Mouse (Mus musculus) CH12.LX (cell line): ENCODE results near the gene Cgrrf1. TPM values are rescaled to one million over a fixed set of nuclear protein-coding genes. Genes with fewer than 3 reads are reported as not detected.

ENCODE experiments used
- DNase-seq: peaks from one replicate; pipeline ENCODE4 v3.0.0-alpha.2; 2013; ENCODE audit errors: extremely low read depth
- H3K27ac ChIP-seq: 2 replicates; pipeline ENCODE4 v1.5.1; 2012; ENCODE audit warnings: low read depth, mild to moderate bottlenecking, control low read depth, moderate library complexity; ENCODE audit not compliant: insufficient read depth
- H3K27me3 ChIP-seq: replicated peaks from 2 replicates; pipeline ENCODE3; 2012; ENCODE audit warnings: inconsistent platforms
- H3K36me3 ChIP-seq, 2 experiments: replicated peaks in 1 of 2; 2 replicates each; pipeline versions ENCODE3 to v1.6.1; 2012; ENCODE audit warnings: inconsistent platforms in 1 of 2, low read length in 1 of 2, mild to moderate bottlenecking in 1 of 2, mixed read lengths in 1 of 2, moderate library complexity in 1 of 2; ENCODE audit not compliant: control insufficient read depth in 1 of 2, insufficient read depth in 1 of 2
- H3K4me1 ChIP-seq, 2 experiments: 2 replicates each; pipeline ENCODE4 v1.6.1; 2012; ENCODE audit warnings: inconsistent platforms in 1 of 2, moderate library complexity in 1 of 2; ENCODE audit not compliant: insufficient read depth in 2 of 2, control insufficient read depth in 1 of 2
- H3K4me2 ChIP-seq: 2 replicates; pipeline ENCODE4 v1.6.1; 2012; ENCODE audit warnings: low read depth, mild to moderate bottlenecking, control low read depth; ENCODE audit not compliant: poor library complexity, insufficient read depth, severe bottlenecking
- H3K4me3 ChIP-seq, 3 experiments: fragments of 150-350 bp in 1 of 3; sonication (generic) in 1 of 3; replicated peaks in 1 of 3; 2 replicates each; pipeline versions ENCODE3 to v1.5.1; 2011 to 2012; ENCODE audit warnings: low read depth in 2 of 3, low read length in 2 of 3, mild to moderate bottlenecking in 2 of 3, moderate library complexity in 2 of 3, control low read depth in 1 of 3, improper control_type of control experiment in 1 of 3, inconsistent platforms in 1 of 3, mixed read lengths in 1 of 3; ENCODE audit not compliant: poor library complexity in 1 of 3
- H3K79me2 ChIP-seq: replicated peaks from 2 replicates; pipeline ENCODE4 v1.6.1; 2012; ENCODE audit warnings: mild to moderate bottlenecking, moderate library complexity; ENCODE audit not compliant: control insufficient read depth, poor library complexity, insufficient read depth, severe bottlenecking; ENCODE audit errors: extremely low read depth
- H3K9ac ChIP-seq: 2 replicates; pipeline ENCODE4 v1.6.1; 2012; ENCODE audit warnings: low read depth, mild to moderate bottlenecking, control low read depth, moderate library complexity; ENCODE audit not compliant: insufficient read depth
- H3K9me3 ChIP-seq: replicated peaks from 2 replicates; pipeline ENCODE3; 2012; ENCODE audit warnings: low read length, inconsistent platforms, mixed read lengths
- E2F4 ChIP-seq: IDR thresholded peaks from 2 replicates; pipeline ENCODE4 v1.6.1; 2011; ENCODE audit warnings: low read depth, low read length, improper control_type of control experiment; ENCODE audit not compliant: insufficient replicate concordance
- HCFC1 ChIP-seq: IDR thresholded peaks from 2 replicates; pipeline ENCODE4 v1.6.1; 2012; ENCODE audit warnings: low read depth, mild to moderate bottlenecking, inconsistent platforms, low read length, improper control_type of control experiment
- JUN ChIP-seq: IDR thresholded peaks from 2 replicates; pipeline ENCODE4 v1.6.1; 2011; ENCODE audit warnings: low read depth, mild to moderate bottlenecking, low read length, improper control_type of control experiment, moderate library complexity; ENCODE audit not compliant: insufficient read depth
- KAT2A ChIP-seq: IDR thresholded peaks from 2 replicates; pipeline ENCODE4 v1.6.1; 2012; ENCODE audit warnings: low read length, improper control_type of control experiment, inconsistent platforms; ENCODE audit not compliant: insufficient replicate concordance
- MEF2A ChIP-seq: IDR thresholded peaks from 2 replicates; pipeline ENCODE4 v1.6.1; 2014; ENCODE audit warnings: low read depth, mild to moderate bottlenecking, inconsistent platforms, low read length, improper control_type of control experiment, borderline replicate concordance
- MYC ChIP-seq: IDR thresholded peaks from 2 replicates; pipeline ENCODE4 v1.6.1; 2011; ENCODE audit warnings: low read depth, mild to moderate bottlenecking, improper control_type of control experiment, low read length
- NELFE ChIP-seq: IDR thresholded peaks from 2 replicates; pipeline ENCODE4 v1.6.1; 2011; ENCODE audit warnings: low read depth, low read length, improper control_type of control experiment
- NRF1 ChIP-seq: IDR thresholded peaks from 2 replicates; pipeline ENCODE4 v1.6.1; 2014; ENCODE audit warnings: low read depth, mild to moderate bottlenecking, inconsistent platforms, low read length, improper control_type of control experiment, moderate library complexity
- PAX5 ChIP-seq: IDR thresholded peaks from 2 replicates; pipeline ENCODE4 v1.6.1; 2012; ENCODE audit warnings: low read length, inconsistent platforms, mixed read lengths
- POLR2A ChIP-seq: IDR thresholded peaks from 2 replicates; pipeline ENCODE4 v1.6.1; 2011; ENCODE audit warnings: low read depth, mild to moderate bottlenecking, improper control_type of control experiment, low read length
- RAD21 ChIP-seq: IDR thresholded peaks from 2 replicates; pipeline ENCODE4 v1.6.1; 2011; ENCODE audit warnings: low read depth, mild to moderate bottlenecking, low read length, improper control_type of control experiment, moderate library complexity
- TBP ChIP-seq: conservative IDR thresholded peaks from 2 replicates; pipeline ENCODE4 v1.6.1; 2011; ENCODE audit warnings: low read depth, low read length, improper control_type of control experiment
- TCF12 ChIP-seq: IDR thresholded peaks from 2 replicates; pipeline ENCODE4 v1.6.1; 2014; ENCODE audit warnings: low read depth, mild to moderate bottlenecking, inconsistent platforms, low read length, improper control_type of control experiment
- ZC3H11A ChIP-seq: IDR thresholded peaks from 2 replicates; pipeline ENCODE4 v1.6.1; 2012; ENCODE audit warnings: low read depth, mild to moderate bottlenecking, inconsistent platforms, low read length, improper control_type of control experiment
- ZKSCAN1 ChIP-seq: IDR thresholded peaks from 2 replicates; pipeline ENCODE4 v1.6.1; 2012; ENCODE audit warnings: low read depth, inconsistent platforms, low read length, improper control_type of control experiment, borderline replicate concordance
- ZMIZ1 ChIP-seq: IDR thresholded peaks from 2 replicates; pipeline ENCODE4 v1.6.1; 2012; ENCODE audit warnings: low read depth, mild to moderate bottlenecking, inconsistent platforms, low read length, improper control_type of control experiment
- ZNF384 ChIP-seq: IDR thresholded peaks from 2 replicates; pipeline ENCODE4 v1.6.1; 2012; ENCODE audit warnings: low read depth, low read length, improper control_type of control experiment, inconsistent platforms
- dilution Hi-C: fragments of 300-500 bp; cut with MboI; formaldehyde crosslinking; loops from 2 replicates; pipeline ENCODE4 v1.14.3; 2020; ENCODE audit warnings: low sequenced_read_pairs; ENCODE audit not compliant: extremely low pct_unique_long_range_greater_than_20kb, extremely low pct_ligation_motif_present
- in situ Hi-C: fragments of 300-500 bp; cut with MboI; formaldehyde crosslinking; loops from 3 replicates; pipeline ENCODE4 v1.14.3; 2019; ENCODE audit warnings: low sequenced_read_pairs, low pct_ligation_motif_present, low pct_unique_long_range_greater_than_20kb, mixed read lengths
- polyA plus RNA-seq: library from polyadenylated mRNA; unstranded; fragments of >175 nt; gene quantifications from 2 replicates; pipeline ENCODE4 v1.2.1, GENCODE M21; 2012; ENCODE audit warnings: low read depth; ENCODE audit not compliant: insufficient read length
- total RNA-seq, 2 experiments: library from RNA; depleted of rRNA; stranded (reverse); fragments of 300-350 nt in 1 of 2; fragments of >200 nt in 1 of 2; gene quantifications; 2 replicates each; pipeline ENCODE4 v1.2.3; 2012 to 2014

Gene Cgrrf1
- total and polyA plus RNA-seq, 3 experiments = 9.6 to 17.1 (median 13.1) TPM

GRCm38 (mm10) chr14:46898626-46899025 lies 66.7 kb downstream of the Cgrrf1 start:
- H3K4me2 ChIP-seq = no peak overlapping the region
- H3K27me3 ChIP-seq = no peaks in the 10 kb centered on the region
- H3K9me3 ChIP-seq = no peaks in the 10 kb centered on the region
- no peak overlapping the region for H3K27ac ChIP-seq
- H3K4me3 ChIP-seq = no peak overlapping the region
- H3K4me1 ChIP-seq = 0 out of 4 replicates have a peak, but pooled peaks cover 0 to 3% of the 10 kb centered on the region in 2 experiments
- in situ Hi-C loops = loop anchor here (25.0 kb wide), 2 partner anchors 89 to 339 kb away; no protein-coding TSS in a partner anchor
- H3K36me3 ChIP-seq = peaks cover 0 to 1% of the 10 kb centered on the region in 2 experiments
- H3K9ac ChIP-seq = no peak overlapping the region
- no peak for TF ChIP-seq E2F4
- TF ChIP-seq KAT2A = no peak
- TF ChIP-seq ZMIZ1 = no peak
- no peak for TF ChIP-seq NELFE
- no peak for TF ChIP-seq PAX5
- no peak for TF ChIP-seq TBP
- no peaks in the 10 kb centered on the region for H3K79me2 ChIP-seq
- DNase-seq = no peak
- dilution Hi-C loops = no loop called here

- H3K79me2 ChIP-seq = no peaks in the 10 kb centered on the region
- no peak for TF ChIP-seq POLR2A
- no peak for TF ChIP-seq TCF12
- TF ChIP-seq MYC = no peak
- TF ChIP-seq KAT2A = no peak
- no peak for TF ChIP-seq ZC3H11A
- no peak for TF ChIP-seq JUN
- no peak for TF ChIP-seq RAD21
- no peak for TF ChIP-seq HCFC1
- TF ChIP-seq NRF1 = no peak
- no peak for TF ChIP-seq MEF2A
- TF ChIP-seq ZNF384 = no peak
- no peak for TF ChIP-seq ZKSCAN1
- TF ChIP-seq ZMIZ1 = no peak
- no peak overlapping the region for H3K4me2 ChIP-seq
- dilution Hi-C loops (no loop called here), in situ Hi-C loops (no loop called here)
- no peak for DNase-seq
- no peaks in the 10 kb centered on the region for H3K9me3 ChIP-seq
- H3K36me3 ChIP-seq = no peaks in the 10 kb centered on the region
- H3K27ac ChIP-seq = no peak overlapping the region
- no peak overlapping the region for H3K9ac ChIP-seq
- H3K27me3 ChIP-seq = no peaks in the 10 kb centered on the region
- H3K4me3 ChIP-seq = no peak overlapping the region
- peaks cover 3 to 11% of the 10 kb centered on the region in 2 experiments; a peak in 2 of 4 replicates for H3K4me1 ChIP-seq
These were observed 70.7 kb downstream of the Cgrrf1 start for GRCm38 (mm10) chr14:46902498-46903087.

Other genes with a start within 250 kb of the Cgrrf1 start
- 16.0 and 19.6 TPM in 2 replicates for gene Cdkn3, start 71.6 kb upstream of the Cgrrf1 start, total RNA-seq (2012; rRNA removed)
- gene Cdkn3, start 71.6 kb upstream of the Cgrrf1 start, total RNA-seq (2014; rRNA removed) = 22.8 and 24.3 TPM in 2 replicates
- gene Cdkn3, start 71.6 kb upstream of the Cgrrf1 start, polyA plus RNA-seq = 27.8 and 35.5 TPM in 2 replicates
- 68.9 and 69.2 TPM in 2 replicates for gene Cnih1, start 43.7 kb upstream of the Cgrrf1 start, total RNA-seq (2012; rRNA removed)
- gene Cnih1, start 43.7 kb upstream of the Cgrrf1 start, total RNA-seq (2014; rRNA removed) = 190 and 191 TPM in 2 replicates
- 125 and 185 TPM in 2 replicates for gene Cnih1, start 43.7 kb upstream of the Cgrrf1 start, polyA plus RNA-seq
- 27.2 and 33.8 TPM in 2 replicates for gene Gmfb, start 9.9 kb upstream of the Cgrrf1 start, total RNA-seq (2012; rRNA removed)
- gene Gmfb, start 9.9 kb upstream of the Cgrrf1 start, total RNA-seq (2014; rRNA removed) = 97.6 and 110 TPM in 2 replicates
- gene Gmfb, start 9.9 kb upstream of the Cgrrf1 start, polyA plus RNA-seq = 60.4 and 70.1 TPM in 2 replicates
- gene Samd4, start 50.7 kb downstream of the Cgrrf1 start, total RNA-seq (2012; rRNA removed) = 0.29 and 0.64 TPM in 2 replicates
- 1.5 TPM in 2 replicates for gene Samd4, start 50.7 kb downstream of the Cgrrf1 start, total RNA-seq (2014; rRNA removed)
- gene Samd4, start 50.7 kb downstream of the Cgrrf1 start, polyA plus RNA-seq = 3.6 and 4.6 TPM in 2 replicates